Mouse (Mus musculus) brain, embryonic 14.5 days (tissue): ENCODE data around the gene Lrrc10b. TPM values are rescaled to one million over a fixed set of nuclear protein-coding genes. Genes with fewer than 3 reads are reported as not detected.

Experiments
- DNase-seq: peaks from one replicate; pipeline ENCODE4 v3.0.0-alpha.2; 2011; ENCODE audit warnings: low read depth
- CTCF ChIP-seq: fragments of 200-500 bp; IDR thresholded peaks from 2 replicates; pipeline ENCODE4 v1.5.1; 2012; ENCODE audit warnings: inconsistent platforms, mild to moderate bottlenecking, moderate library complexity, borderline replicate concordance; ENCODE audit not compliant: insufficient read depth, insufficient read length; ENCODE audit errors: extremely low read depth
- POLR2A ChIP-seq: fragments of 200-500 bp; IDR thresholded peaks from 2 replicates; pipeline ENCODE4 v1.6.1; 2012; ENCODE audit warnings: mild to moderate bottlenecking, inconsistent platforms, borderline replicate concordance; ENCODE audit not compliant: poor library complexity, insufficient read depth, insufficient read length, severe bottlenecking; ENCODE audit errors: extremely low read depth
- polyA plus RNA-seq: library from polyadenylated mRNA; depleted of rRNA; stranded (reverse); fragments of >200 nt; gene quantifications from 2 replicates; pipeline ENCODE4 v1.2.3, GENCODE M21; 2012; rRNA removed

The Lrrc10b gene
- polyA plus RNA-seq, 1 experiment, result 2.0 TPM

GRCm38 (mm10) chr19:10421986-10422976 is 35.0 kb downstream of the Lrrc10b start:
- DNase-seq, result no peak
- TF ChIP-seq CTCF (no peak), POLR2A (no peak)

DNA sequence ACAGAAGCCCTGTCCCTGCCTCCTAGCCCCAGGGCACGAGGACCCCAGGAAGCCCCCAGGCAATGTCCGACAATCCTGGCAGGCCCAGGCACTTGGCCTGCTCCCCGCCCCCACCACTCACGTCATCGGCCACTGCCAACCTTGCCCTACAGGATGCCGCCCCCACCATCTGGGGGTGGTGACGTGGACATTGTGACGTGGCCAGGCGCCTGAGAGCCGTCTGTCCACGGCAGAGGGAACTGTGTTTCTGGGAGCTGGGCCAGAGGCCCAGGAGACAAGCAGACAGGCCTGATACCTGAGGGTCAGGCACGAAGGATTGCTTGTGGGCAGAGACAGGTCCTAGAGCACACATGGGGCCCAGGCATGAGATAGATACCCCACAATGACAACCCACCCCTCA is 39.8 kb downstream of the Lrrc10b start:
- no peak for DNase-seq
- TF ChIP-seq POLR2A (no peak), CTCF (no peak)

GRCm38 (mm10) chr19:10416889-10417288 is 40.4 kb downstream of the Lrrc10b start:
- TF ChIP-seq CTCF, result no peak
- no peak for TF ChIP-seq POLR2A
- no peak for DNase-seq

DNA sequence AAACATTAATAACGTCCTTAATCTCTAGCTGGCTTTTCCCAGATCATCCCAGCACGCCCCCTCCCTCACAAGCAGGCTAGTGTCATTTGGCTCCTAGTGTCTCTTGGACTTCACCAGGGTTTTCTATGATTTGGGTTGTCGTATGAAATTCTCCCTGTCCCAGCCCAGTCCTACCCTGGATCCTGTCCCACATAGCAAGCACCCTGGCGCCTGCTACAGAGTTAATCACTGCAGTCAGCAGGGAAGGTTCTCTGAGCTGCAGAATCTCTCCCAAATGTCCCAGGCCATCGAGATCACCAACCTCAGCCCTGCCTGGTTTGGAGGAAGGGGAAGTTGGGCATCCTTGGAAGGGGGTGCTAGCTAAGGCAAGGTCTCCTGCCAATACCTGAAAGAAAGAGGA is 41.8 kb downstream of the Lrrc10b start:
- no peak for TF ChIP-seq CTCF
- TF ChIP-seq POLR2A, result no peak
- no peak for DNase-seq

DNA sequence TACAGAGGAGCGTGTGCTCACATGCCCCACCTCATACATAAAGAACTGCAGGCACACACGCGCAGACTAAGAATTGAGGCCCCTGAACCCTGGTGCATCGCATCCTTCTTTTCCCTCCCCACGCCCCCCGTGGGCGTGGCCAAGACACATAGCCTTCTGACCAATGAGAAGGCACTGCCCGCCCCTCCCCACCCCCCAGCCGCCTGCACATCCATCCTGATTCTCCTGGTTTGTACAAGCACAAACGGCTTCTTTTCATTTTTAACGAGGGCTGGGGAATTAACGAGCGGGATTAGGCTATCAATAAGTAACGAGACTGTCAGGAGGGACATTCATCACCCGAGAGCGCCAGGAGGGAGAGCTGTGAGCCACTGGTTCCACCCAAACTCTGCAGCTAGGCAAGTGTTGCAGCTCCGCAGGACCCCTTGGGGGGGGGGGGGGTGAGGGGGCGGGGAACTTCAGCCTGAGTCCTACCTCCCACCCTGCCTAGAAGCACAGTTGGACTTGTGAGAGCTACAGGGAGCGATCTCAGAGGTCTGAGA is 43.5 kb downstream of the Lrrc10b start:
- TF ChIP-seq CTCF, result no peak
- TF ChIP-seq POLR2A, result no peak
- peak; percentile 96 for DNase-seq

Other genes with a start within 250 kb of the Lrrc10b start
- 1.4 and 2.4 TPM in 2 replicates for gene Myrf, start 216.7 kb downstream of the Lrrc10b start, polyA plus RNA-seq
- gene Dagla, start 152.6 kb downstream of the Lrrc10b start, polyA plus RNA-seq, result 20.2 and 24.8 TPM in 2 replicates
- gene Syt7, start 68.4 kb downstream of the Lrrc10b start, polyA plus RNA-seq, result 50.2 and 85.2 TPM in 2 replicates
- gene Ppp1r32, start 25.5 kb upstream of the Lrrc10b start, polyA plus RNA-seq, result 2.3 and 2.5 TPM in 2 replicates
- gene Cpsf7, start 67.8 kb upstream of the Lrrc10b start, polyA plus RNA-seq, result 116 and 131 TPM in 2 replicates
- gene Sdhaf2, start 68.7 kb upstream of the Lrrc10b start, polyA plus RNA-seq, result 45.3 and 49.9 TPM in 2 replicates
- 40.9 and 74.9 TPM in 2 replicates for gene Tmem216, start 98.8 kb upstream of the Lrrc10b start, polyA plus RNA-seq
- 21.2 and 27.5 TPM in 2 replicates for gene Cyb561a3, start 119.7 kb upstream of the Lrrc10b start, polyA plus RNA-seq
- gene Tmem138, start 119.9 kb upstream of the Lrrc10b start, polyA plus RNA-seq, result 31.0 and 39.4 TPM in 2 replicates
- gene Ddb1, start 147.9 kb upstream of the Lrrc10b start, polyA plus RNA-seq, result 206 and 237 TPM in 2 replicates
- 35.8 and 38.2 TPM in 2 replicates for gene Tkfc, start 148.2 kb upstream of the Lrrc10b start, polyA plus RNA-seq
- gene Vwce, start 176.7 kb upstream of the Lrrc10b start, polyA plus RNA-seq, result 1.1 TPM in 2 replicates
- gene Pga5, start 220.6 kb upstream of the Lrrc10b start, polyA plus RNA-seq, result 0.07 TPM in 1 of 2 replicates, not detected in the other
- 28.5 and 29.0 TPM in 2 replicates for gene Vps37c, start 231.3 kb upstream of the Lrrc10b start, polyA plus RNA-seq